Mouse (Mus musculus) ES-E14 (cell line): ENCODE results near the gene Dscam. TPM values are rescaled to one million over a fixed set of nuclear protein-coding genes. Genes with fewer than 3 reads are reported as not detected.

Experiments used
- DNase-seq: peaks from one replicate; pipeline ENCODE4 v3.0.0-alpha.2; 2013; ENCODE audit warnings: low read depth, low spot score
- H3K27ac ChIP-seq: 2 replicates; pipeline ENCODE4 v1.5.1; 2012; ENCODE audit warnings: low read depth, mild to moderate bottlenecking, low read length, moderate library complexity, mixed read lengths; ENCODE audit not compliant: poor library complexity, insufficient read depth, severe bottlenecking
- H3K36me3 ChIP-seq: 2 replicates; pipeline ENCODE4 v1.6.1; 2012; ENCODE audit warnings: mild to moderate bottlenecking, low read length, moderate library complexity, mixed read lengths; ENCODE audit not compliant: control insufficient read depth, poor library complexity, insufficient read depth, severe bottlenecking
- H3K4me1 ChIP-seq, 2 experiments: fragments of 150-350 bp in 1 of 2; sonication (generic) in 1 of 2; 2 replicates each; pipeline ENCODE4 v1.6.1; 2012; ENCODE audit warnings: low read length in 2 of 2, mild to moderate bottlenecking in 1 of 2, mixed read lengths in 1 of 2; ENCODE audit not compliant: control insufficient read depth in 2 of 2, insufficient read depth in 2 of 2, poor library complexity in 1 of 2
- H3K4me3 ChIP-seq, 2 experiments: fragments of 150-350 bp in 1 of 2; sonication (generic) in 1 of 2; 2 replicates each; pipeline ENCODE4 v1.5.1; 2012; ENCODE audit warnings: low read length in 2 of 2, low read depth in 1 of 2, mild to moderate bottlenecking in 1 of 2, mixed read lengths in 1 of 2; ENCODE audit not compliant: insufficient read depth in 1 of 2, poor library complexity in 1 of 2, severe bottlenecking in 1 of 2
- H3K9ac ChIP-seq: 2 replicates; pipeline ENCODE4 v1.6.1; 2012; ENCODE audit warnings: low read depth, mild to moderate bottlenecking, low read length, mixed read lengths; ENCODE audit not compliant: poor library complexity, insufficient read depth, severe bottlenecking
- H3K9me3 ChIP-seq: fragments of 150-350 bp; sonication (generic); 2 replicates; pipeline ENCODE4 v1.6.1; 2012; ENCODE audit warnings: low read depth, mild to moderate bottlenecking, low read length; ENCODE audit not compliant: control insufficient read depth, insufficient read depth
- CHD2 ChIP-seq: IDR thresholded peaks from 2 replicates; pipeline ENCODE4 v1.6.1; 2014; ENCODE audit warnings: mild to moderate bottlenecking, low read depth, low read length, inconsistent platforms
- HCFC1 ChIP-seq: IDR thresholded peaks from 2 replicates; pipeline ENCODE4 v1.6.1; 2012; ENCODE audit warnings: low read length, inconsistent platforms, borderline replicate concordance; ENCODE audit not compliant: insufficient read depth
- MAFK ChIP-seq: IDR thresholded peaks from 2 replicates; pipeline ENCODE4 v1.6.1; 2014; ENCODE audit warnings: mild to moderate bottlenecking, low read depth, low read length, inconsistent platforms; ENCODE audit not compliant: insufficient read depth
- ZC3H11A ChIP-seq: IDR thresholded peaks from 2 replicates; pipeline ENCODE4 v1.6.1; 2012; ENCODE audit warnings: low read depth, mild to moderate bottlenecking, inconsistent platforms, low read length, borderline replicate concordance
- ZNF384 ChIP-seq: IDR thresholded peaks from 2 replicates; pipeline ENCODE4 v1.6.1; 2012; ENCODE audit warnings: low read depth, low read length, inconsistent platforms
- in situ Hi-C, 2 experiments: fragments of 600-800 bp; cut with MboI; formaldehyde crosslinking; loops; one replicate each; pipeline ENCODE4 v1.15.1; 2025; ENCODE audit warnings: low sequenced_read_pairs in 2 of 2, inconsistent platforms in 1 of 2; ENCODE audit not compliant: unreplicated experiment in 2 of 2
- total RNA-seq: library from RNA; depleted of rRNA; stranded (reverse); fragments of 300-350 nt; gene quantifications from 2 replicates; pipeline ENCODE4 v1.2.3, GENCODE M21; 2012

Gene Dscam
- total RNA-seq, 1 experiment, result 0.04 TPM

GRCm38 (mm10) chr16:97060736-97061135, 109.8 kb downstream of the Dscam start:
- no peak overlapping the region for H3K27ac ChIP-seq
- H3K9ac ChIP-seq, result no peak overlapping the region
- 0 out of 4 replicates have a peak, but pooled peaks cover 0 to 2% of the 10 kb centered on the region in 2 experiments for H3K4me1 ChIP-seq
- H3K36me3 ChIP-seq, result no peaks in the 10 kb centered on the region
- no peaks in the 10 kb centered on the region for H3K9me3 ChIP-seq
- TF ChIP-seq HCFC1, result no peak
- no peak for TF ChIP-seq MAFK
- TF ChIP-seq CHD2, result no peak
- TF ChIP-seq ZC3H11A, result no peak
- no peak for TF ChIP-seq ZNF384
- H3K4me3 ChIP-seq, result no peak overlapping the region
- in situ Hi-C loops, result no loop called here
- no peak for DNase-seq

- no peaks in the 10 kb centered on the region for H3K36me3 ChIP-seq
- no peak for TF ChIP-seq MAFK
- no peak for TF ChIP-seq ZC3H11A
- no peak for TF ChIP-seq HCFC1
- TF ChIP-seq ZNF384, result no peak
- no peak for TF ChIP-seq CHD2
- H3K27ac ChIP-seq, result no peak overlapping the region
- no peak overlapping the region for H3K4me3 ChIP-seq
- H3K9ac ChIP-seq, result no peak overlapping the region
- H3K4me1 ChIP-seq, result 0 out of 4 replicates have a peak, but pooled peaks cover 0 to 2% of the 10 kb centered on the region in 2 experiments
- in situ Hi-C loops, result no loop called here
- H3K9me3 ChIP-seq, result no peaks in the 10 kb centered on the region
- no peak for DNase-seq
These were observed 110.3 kb downstream of the Dscam start for GRCm38 (mm10) chr16:97060276-97060675.

- no peaks in the 10 kb centered on the region for H3K36me3 ChIP-seq
- no peak overlapping the region for H3K9ac ChIP-seq
- no peak for DNase-seq
- no peaks in the 10 kb centered on the region for H3K9me3 ChIP-seq
- H3K4me1 ChIP-seq, result no peaks in the 10 kb centered on the region
- no peak overlapping the region for H3K4me3 ChIP-seq
- no peak for TF ChIP-seq HCFC1
- in situ Hi-C loops, result no loop called here
- no peak overlapping the region for H3K27ac ChIP-seq
These were observed 135.3 kb downstream of the Dscam start for GRCm38 (mm10) chr16:97035271-97035670.

- TF ChIP-seq ZC3H11A, result no peak
- TF ChIP-seq MAFK, result no peak
- no peak for TF ChIP-seq CHD2
- no peak for TF ChIP-seq ZNF384
- TF ChIP-seq HCFC1, result no peak
- no peak for DNase-seq
- Histone ChIP-seq H3K4me3 (no peak overlapping the region), H3K36me3 (no peaks in the 10 kb centered on the region), H3K27ac (no peak overlapping the region), H3K4me1 (no peaks in the 10 kb centered on the region), H3K9ac (no peak overlapping the region), H3K9me3 (no peaks in the 10 kb centered on the region)
- in situ Hi-C loops, result no loop called here
These were observed 137.0 kb downstream of the Dscam start for GRCm38 (mm10) chr16:97033540-97034058.

- no peaks in the 10 kb centered on the region for H3K4me1 ChIP-seq
- no peak for DNase-seq
These were observed 142.9 kb downstream of the Dscam start for GRCm38 (mm10) chr16:97027701-97028100.

More at GRCm38 (mm10) chr16:97027701-97028100, 142.9 kb downstream of the Dscam start:
- H3K9me3 ChIP-seq, result no peaks in the 10 kb centered on the region
- no peak overlapping the region for H3K9ac ChIP-seq
- TF ChIP-seq MAFK, result no peak
- TF ChIP-seq ZC3H11A, result no peak
- no peak for TF ChIP-seq ZNF384
- TF ChIP-seq HCFC1, result no peak
- no peak for TF ChIP-seq CHD2
- no peak overlapping the region for H3K4me3 ChIP-seq
- no peak overlapping the region for H3K27ac ChIP-seq
- H3K36me3 ChIP-seq, result no peaks in the 10 kb centered on the region
- in situ Hi-C loops, result no loop called here
